Mouse (Mus musculus) kidney, postnatal 10 days (tissue): Measurements from ENCODE around the gene Yy1.
"Not testable (repeated sequence)": the region's sequence is repeated elsewhere in the genome, so short reads cannot be mapped to it uniquely, and the experiment has no call there.

Experiments
- DNase-seq: peaks from one replicate; pipeline ENCODE4 v3.0.0; 2021; ENCODE audit warnings: mixed read lengths

The Yy1 gene

DNA sequence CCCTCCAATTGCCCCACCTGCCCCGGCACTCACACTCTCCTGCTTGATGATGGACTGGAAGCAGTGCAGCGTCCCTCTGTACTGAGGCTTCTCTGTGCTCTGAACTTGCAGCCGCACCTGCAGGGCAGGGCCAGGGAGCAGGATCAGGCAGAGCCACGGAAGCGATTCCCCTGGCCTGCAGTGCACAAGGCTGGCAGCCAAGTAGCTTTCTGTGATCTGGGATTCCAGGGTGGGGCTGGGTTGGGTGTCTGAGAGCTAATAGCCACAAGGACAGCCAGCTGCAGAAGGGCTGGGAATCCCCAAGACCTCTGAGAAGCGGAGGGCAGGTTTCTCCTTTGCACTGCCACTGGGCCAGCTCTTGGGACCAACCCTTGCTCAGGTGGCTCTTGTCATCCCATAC, 34.9 kb downstream of the Yy1 start:
- no peak for DNase-seq

- no peak for DNase-seq
Measured at GRCm38 (mm10) chr12:108829636-108830035, 36.9 kb downstream of the Yy1 start.

DNA sequence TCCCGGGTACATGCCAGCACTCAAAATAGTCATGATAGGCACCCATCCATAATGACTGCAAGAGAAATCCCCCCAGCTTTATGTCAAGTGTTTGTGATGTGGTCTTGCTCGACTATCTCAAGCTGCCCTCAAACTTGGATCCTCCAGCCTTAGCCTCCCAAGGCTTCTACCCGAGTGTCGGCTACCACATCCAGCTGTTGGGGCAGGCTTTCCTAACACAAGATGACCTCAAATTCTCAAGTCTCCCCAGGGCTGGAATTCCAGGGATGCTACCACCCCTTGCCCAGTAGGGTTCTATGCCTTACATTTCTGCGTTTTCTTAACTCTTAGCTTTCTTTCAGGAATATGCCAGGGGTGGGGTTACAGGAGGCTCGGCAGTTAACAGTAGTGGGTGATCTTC, 37.6 kb downstream of the Yy1 start:
- no peak for DNase-seq

DNA sequence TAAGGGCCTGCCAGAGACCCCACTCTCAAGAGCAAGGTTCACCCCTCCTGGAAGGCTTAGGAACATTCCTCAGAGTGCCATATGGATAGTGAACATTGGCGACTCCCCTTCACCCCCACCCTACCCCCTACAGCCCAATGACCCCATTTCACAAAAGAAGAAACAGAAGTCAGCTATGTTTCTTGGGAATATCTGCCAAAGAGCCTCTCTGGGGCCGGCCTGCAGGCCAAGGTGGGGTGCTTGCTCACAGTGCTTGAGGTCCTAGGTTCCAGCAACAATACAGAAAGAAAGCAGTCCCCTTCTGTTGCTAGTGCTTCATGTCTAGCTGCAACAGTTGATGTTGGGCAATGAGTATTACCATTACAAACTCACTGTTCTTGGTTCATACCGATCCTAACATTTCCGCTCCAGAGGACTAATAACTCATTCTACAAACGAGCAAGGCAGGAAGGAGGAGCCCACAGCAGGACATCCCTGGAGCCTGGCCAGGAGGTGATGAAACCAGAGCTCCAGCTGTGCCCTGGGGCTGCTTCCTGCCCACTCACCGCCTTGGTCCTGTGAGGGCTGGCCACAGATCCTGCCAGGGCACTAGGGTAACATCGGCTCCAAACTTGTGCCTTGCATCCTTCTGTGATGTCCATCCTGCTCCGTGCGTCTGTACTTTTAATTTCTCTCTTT, 39.3 kb downstream of the Yy1 start:
- peak; percentile 85 for DNase-seq

DNA sequence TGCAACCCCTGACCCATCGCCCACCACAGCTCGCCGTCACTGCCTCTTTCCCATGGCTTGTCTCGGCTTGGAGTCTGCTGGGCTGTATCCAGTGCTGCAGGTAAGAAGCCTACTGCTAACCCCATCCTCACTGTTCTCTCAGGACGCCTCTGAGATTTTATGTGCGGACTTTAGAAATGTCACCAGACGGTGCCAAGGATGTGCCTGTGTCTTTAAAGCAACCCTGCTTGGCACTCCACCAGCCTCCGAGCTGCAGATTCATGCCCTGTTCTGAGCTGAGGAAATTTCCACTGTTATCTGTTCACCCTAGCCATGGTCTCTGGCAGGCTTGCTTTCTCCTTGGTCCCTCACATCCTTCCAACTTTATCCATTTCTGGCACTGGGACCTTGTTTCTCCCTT, 40.1 kb downstream of the Yy1 start:
- no peak for DNase-seq

DNA sequence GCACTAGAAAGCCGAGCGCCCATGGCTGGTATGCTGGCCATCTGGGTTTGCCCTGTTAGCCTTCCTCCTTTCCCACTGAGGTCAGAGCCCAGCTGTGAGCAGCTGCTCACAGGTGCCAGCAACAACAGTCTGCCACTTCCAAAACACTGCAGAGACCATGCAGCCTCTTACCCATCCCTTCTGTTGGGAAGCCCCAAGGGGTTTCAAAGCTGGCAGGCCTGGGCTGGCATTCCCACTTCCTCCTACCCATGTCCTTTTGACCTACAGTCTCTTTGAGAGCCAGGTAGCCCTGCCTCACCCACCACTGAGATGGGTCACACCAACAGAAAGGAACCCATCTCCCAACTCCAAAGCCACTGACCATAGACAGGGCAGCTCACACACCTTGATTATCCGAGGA, 40.6 kb downstream of the Yy1 start:
- DNase-seq = no peak

DNA sequence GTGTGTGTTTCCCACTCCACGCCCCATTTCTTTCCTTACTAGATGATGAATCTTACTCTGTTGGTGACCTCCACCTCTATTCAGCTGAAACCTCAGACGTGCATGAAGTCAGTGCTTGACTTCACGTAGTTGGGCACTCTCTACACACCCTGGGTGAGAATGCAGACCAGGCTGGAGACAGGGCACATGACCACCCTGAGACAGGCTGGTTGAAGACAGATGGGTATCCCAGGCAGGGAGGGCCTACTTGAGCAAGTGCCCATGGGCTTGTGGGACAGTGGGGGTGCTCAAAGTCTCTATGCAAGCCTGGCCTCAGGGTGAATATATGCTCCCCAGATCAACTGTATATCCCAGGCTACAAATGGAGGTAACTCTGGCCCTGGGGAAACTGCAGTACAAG, 41.6 kb downstream of the Yy1 start:
- DNase-seq = no peak

- DNase-seq = no peak
Measured at GRCm38 (mm10) chr12:108834786-108835185, 42.0 kb downstream of the Yy1 start.

GRCm38 (mm10) chr12:108835208-108835839, 42.6 kb downstream of the Yy1 start:
- no peak for DNase-seq

DNA sequence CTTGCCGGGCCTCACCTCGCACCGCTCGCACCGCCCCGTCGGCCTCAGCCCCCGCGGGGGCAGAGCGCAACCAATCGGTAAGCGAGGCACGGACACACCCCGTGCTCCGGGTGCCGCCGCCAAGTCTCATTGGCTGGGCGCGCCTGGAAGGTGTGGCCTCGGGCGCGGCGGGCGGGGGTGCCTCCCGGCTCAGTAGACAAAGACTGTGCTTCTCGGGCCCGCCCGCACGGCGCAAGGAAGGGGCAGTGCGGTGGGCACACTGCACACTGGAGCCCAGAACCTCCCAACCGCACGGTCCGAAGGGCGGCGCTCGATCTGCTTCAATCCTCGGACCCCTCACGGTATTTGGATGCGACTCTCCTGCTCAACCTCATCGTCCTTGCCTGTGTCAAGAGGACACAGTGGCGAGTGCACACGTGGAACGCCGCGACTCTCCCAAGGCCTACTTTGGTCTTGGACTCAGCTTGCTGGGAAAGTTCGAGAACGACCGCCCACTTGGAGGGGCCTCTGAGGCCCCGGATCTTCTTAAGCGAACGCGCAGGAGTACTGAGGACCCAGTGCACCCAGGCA, 43.2 kb downstream of the Yy1 start, which contains the start of the genes Slc25a29 and Slc25a47:
Slc25a29 (minus strand) TSS at position 44 of the 570 bp plus-strand sequence.
Slc25a47 (plus strand) TSS at position 207 of the 570 bp plus-strand sequence.
- peak; percentile 98 for DNase-seq

GRCm38 (mm10) chr12:108836722-108837121, 43.9 kb downstream of the Yy1 start:
- no peak for DNase-seq

DNA sequence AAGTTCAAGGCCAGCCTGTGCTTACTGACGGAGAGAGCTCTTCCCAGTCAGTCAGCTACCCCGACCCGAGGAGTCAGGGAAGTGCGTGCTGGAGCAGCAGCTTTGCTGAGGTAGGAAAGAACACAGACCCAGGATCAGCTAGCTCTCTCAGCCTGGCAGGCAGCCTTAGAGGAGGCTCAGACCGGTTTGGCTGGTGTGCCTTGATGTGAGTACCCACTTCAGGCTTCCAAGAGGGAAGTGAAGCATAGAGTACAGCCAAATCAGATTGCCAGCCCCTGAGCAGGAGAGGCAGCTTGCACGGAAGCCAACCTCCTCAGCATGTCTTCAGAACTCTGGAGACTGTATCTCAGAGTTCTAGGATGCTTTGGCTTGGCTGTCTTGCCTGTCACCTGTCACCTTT, 48.4 kb downstream of the Yy1 start:
- DNase-seq = peak; percentile 53

- no peak for DNase-seq
Measured at GRCm38 (mm10) chr12:108842663-108843062, 49.9 kb downstream of the Yy1 start.

DNA sequence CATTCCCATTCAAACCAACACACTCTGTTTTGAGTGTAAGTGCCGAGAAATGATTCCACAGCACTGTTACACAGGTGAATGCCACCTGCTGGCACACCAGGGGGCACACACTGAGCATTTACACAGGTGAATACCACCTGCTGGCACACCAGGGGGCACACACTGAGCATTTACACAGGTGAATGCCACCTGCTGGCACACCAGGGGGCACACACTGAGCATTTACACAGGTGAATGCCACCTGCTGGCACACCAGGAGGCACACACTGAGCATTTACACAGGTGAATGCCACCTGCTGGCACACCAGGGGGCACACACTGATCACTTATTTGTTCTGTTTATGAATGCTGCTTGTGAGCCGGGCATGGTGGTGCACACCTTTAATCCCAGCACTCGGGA, 55.3 kb downstream of the Yy1 start:
- DNase-seq = not testable (repeated sequence)

DNA sequence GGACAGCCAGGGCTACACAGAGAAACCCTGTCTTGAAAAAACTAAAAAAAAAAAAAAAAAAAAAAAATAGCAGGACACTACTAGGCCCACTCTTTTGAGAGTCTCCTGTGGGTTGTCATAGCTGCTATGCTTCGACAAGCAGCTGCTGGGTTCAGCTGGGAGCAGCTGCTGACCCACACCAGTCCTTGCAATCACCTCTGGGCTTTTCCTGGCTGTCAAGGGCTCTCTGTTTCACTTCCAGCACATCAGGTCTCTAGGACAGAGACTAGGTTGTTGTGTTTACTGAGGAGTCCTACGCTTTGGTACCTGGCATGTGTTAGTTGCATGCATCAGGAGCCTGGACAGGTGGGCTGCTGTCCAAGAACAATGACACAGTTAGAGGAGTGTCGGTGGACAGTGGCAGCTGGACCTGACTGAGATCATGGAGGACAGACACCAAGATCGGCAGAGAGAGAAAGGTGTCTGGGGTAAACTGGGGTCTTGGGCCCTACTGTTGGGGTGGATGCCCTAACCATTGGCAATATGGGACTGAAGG, 56.8 kb downstream of the Yy1 start:
- no peak for DNase-seq

DNA sequence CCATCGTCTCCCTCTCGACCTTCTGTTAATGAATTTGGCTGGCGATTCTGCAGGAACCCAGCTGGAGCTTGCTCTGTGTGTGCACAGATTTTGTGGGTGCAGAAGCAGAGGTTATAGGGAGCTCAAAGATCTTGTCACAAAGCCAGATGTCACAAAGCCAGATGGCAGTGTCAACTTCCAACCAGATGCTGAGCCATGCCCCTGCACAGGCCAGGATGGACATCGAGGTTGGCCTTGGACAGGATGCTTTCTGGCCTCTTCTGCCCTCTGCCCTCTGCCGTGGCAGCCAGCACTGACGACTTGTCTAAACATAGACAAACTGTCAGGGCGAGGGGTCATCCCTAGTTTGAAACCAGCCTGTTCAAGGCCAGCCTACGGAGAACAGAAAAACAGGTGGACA, 57.4 kb downstream of the Yy1 start:
- DNase-seq = peak; percentile 64

- no peak for DNase-seq
Measured at GRCm38 (mm10) chr12:108850886-108851285, 58.1 kb downstream of the Yy1 start.

DNA sequence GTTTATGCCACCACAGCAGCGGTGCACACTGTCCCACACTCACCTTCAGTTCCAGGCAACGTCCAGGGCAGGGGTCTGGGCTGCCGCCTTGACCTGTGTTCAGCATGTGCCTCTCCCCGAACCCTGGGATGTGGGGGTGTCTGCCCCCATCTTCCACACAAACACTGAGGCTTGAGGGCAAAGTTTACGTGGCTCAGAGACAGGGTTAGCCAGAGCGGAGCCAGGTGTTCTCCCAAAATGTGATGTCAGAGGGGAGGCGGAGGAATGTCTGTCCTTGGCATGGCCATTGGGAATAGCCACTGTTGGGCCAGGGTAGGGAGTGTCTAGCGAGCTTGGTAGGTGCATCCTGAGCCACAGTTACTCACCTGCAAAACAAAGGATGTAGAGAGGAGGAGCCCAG, 60.0 kb downstream of the Yy1 start:
- no peak for DNase-seq

- DNase-seq = no peak
Measured at GRCm38 (mm10) chr12:108855081-108855480, 62.3 kb downstream of the Yy1 start.

DNA sequence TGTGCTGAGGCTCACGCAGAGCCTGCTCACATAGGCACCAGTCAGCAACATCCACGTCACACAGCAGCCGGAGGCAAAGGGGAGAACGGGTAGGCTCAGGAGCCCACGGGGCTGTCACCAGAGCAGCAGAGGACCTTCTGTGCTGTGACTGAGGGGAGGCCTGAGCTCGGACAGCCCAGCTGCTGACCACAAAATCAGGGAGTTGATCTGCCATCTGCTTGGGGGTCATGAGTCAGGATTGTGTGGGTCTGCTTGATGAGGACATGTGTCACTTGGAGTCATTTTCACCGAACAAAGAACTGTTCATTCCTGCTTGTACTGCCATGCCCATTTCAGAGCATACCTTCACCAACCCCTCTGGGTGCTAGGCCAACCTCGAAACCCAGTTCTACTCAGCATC, 63.4 kb downstream of the Yy1 start:
- no peak for DNase-seq

- no peak for DNase-seq
Measured at GRCm38 (mm10) chr12:108857109-108857508, 64.3 kb downstream of the Yy1 start.

GRCm38 (mm10) chr12:108857589-108858184, 64.9 kb downstream of the Yy1 start:
- peak; percentile 77 for DNase-seq

DNA sequence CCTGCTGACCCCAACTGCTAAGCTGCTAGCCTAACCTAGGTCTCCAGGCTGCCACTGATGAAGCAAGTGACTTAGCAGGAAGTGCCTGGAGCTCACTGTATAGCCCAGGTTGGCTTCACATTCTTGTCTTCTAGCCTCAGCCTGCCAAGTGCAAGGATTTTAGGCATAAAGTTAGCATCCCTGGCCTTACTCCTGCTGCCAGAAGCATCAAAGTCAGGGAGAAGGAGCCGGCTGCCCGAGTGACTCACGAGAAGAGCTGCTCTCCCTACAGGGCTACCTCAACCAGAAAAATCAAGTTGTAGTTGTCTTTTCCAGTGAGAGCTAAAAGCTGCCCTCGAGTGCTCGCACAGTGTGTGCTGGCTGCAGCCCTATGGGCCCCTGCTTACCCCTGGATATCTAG, 65.7 kb downstream of the Yy1 start:
- no peak for DNase-seq
